In the genomic region with DNA sequence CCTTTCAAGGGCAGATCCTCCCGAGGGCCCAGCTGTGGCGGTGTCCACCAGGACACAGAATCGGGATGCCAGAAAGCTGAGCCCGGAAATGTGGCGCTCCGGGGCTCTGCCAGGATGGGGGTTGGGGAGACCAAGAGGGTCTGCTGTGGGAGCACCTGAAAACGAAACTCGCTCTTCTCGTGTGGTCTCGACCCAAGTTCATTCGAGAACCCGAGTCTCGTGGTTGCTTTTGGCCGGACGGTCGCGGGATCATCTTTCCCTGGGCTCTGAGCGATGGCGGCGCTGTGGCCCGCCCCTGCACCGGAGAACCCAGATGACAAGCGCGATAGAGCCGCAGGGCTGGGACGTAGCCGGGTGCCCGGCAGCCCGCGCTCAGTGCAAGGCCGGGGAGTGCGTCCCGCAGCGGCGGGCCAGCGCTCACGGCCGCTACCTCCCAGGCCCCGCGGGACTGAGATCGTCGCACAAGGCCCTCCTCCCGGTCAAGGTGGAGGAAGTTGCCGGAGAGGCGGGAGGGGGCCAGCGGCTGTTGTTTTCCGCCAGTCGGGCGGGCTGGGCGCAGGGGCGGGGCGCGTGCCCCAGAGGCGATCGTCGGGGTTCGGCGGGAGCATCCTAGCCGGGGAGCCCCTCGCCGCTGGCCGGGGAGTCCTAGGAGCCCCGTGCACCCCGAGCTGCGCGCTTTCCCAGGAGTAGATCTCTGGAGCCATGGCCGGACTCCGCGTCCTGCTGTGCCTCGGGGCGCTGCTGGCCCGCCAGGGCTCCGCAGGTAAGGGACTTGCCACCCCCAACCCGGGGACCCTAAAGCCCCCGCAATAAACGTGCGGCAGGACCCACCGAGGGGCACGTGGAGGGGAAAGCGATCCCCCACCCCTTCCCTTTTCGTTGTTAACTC, we compare ENCODE assay signal across 1 mouse cellular context.
TF ChIP-seq lines count a peak whose summit lies in the region.

TSS of gene Vsig10 (plus strand) at position 343 of the 889 bp plus-strand sequence.

TF ChIP-seq in CH12.LX, 34 proteins besides CTCF, POLR2A, EP300 and RAD21 (continued from another document):
- TF ChIP-seq TBP (conservative IDR thresholded peaks at IDR 0.05; ENCODE audit: low read depth, low read length) (no peak), ZNF384 (IDR thresholded peaks at IDR 0.05; ENCODE audit: low read depth, low read length) (no peak), MAX (IDR thresholded peaks at IDR 0.05; ENCODE audit: low read length) (no peak), ZC3H11A (IDR thresholded peaks at IDR 0.05; ENCODE audit: low read depth, low read length) (no peak), SMC3 (IDR thresholded peaks at IDR 0.05; ENCODE audit: low read depth, low read length) (no peak), NRF1 (IDR thresholded peaks at IDR 0.05; ENCODE audit: low read depth, low read length) (no peak), ETS1 (conservative IDR thresholded peaks at IDR 0.05; ENCODE audit: low read depth, low read length) (no peak), UBTF (IDR thresholded peaks at IDR 0.05; ENCODE audit: low read depth, low read length) (peak; percentile 94), BHLHE40 (IDR thresholded peaks at IDR 0.05; ENCODE audit: low read depth, low read length) (peak; percentile 2; the same call in 1 of the 2 replicates), IRF4 (IDR thresholded peaks at IDR 0.05; ENCODE audit: low read depth, low read length) (no peak), RCOR1 (conservative IDR thresholded peaks at IDR 0.05; ENCODE audit: low read depth, low read length) (no peak), MYC (IDR thresholded peaks at IDR 0.05; ENCODE audit: low read depth, low read length) (no peak), SIN3A (IDR thresholded peaks at IDR 0.05; ENCODE audit: low read length) (peak; percentile 43; the same call in 1 of the 2 replicates), E2F4 (IDR thresholded peaks at IDR 0.05; ENCODE audit: insufficient replicate concordance, low read depth, low read length) (no peak), MXI1 (IDR thresholded peaks at IDR 0.05; ENCODE audit: low read depth, low read length) (peak; percentile 52)
